Mouse (Mus musculus) myocyte (in vitro differentiated cells): ENCODE measurements around the gene Ipo11. TPM values are rescaled to one million over a fixed set of nuclear protein-coding genes. Genes with fewer than 3 reads are reported as not detected.

ENCODE experiments used
- H3K27me3 ChIP-seq: one replicate; pipeline ENCODE4 v1.6.1; 2011; ENCODE audit not compliant: control insufficient read depth, insufficient read depth, insufficient read length
- H3K36me3 ChIP-seq: one replicate; pipeline ENCODE4 v1.6.1; 2011; ENCODE audit not compliant: control insufficient read depth, insufficient read depth
- H3K4me2 ChIP-seq: one replicate; pipeline ENCODE4 v1.6.1; 2011; ENCODE audit warnings: low read depth, control low read depth
- H3K4me3 ChIP-seq: one replicate; pipeline ENCODE4 v1.5.1; 2011; ENCODE audit warnings: mild to moderate bottlenecking, control low read depth, moderate library complexity
- H3K79me2 ChIP-seq: one replicate; pipeline ENCODE4 v1.6.1; 2011; ENCODE audit not compliant: control insufficient read depth, insufficient read depth
- H3ac ChIP-seq: one replicate; pipeline ENCODE4 v1.6.1; 2011; ENCODE audit not compliant: control insufficient read depth, insufficient read length
- CEBPB ChIP-seq: IDR thresholded peaks from 2 replicates; pipeline ENCODE4 v1.6.1; 2011; ENCODE audit warnings: mild to moderate bottlenecking, moderate library complexity; ENCODE audit not compliant: poor library complexity, insufficient read depth, severe bottlenecking
- E2F4 ChIP-seq: IDR thresholded peaks from one replicate; pipeline ENCODE4 v1.6.1; 2011; ENCODE audit warnings: mild to moderate bottlenecking, control low read depth, moderate library complexity; ENCODE audit not compliant: insufficient read depth
- MAX ChIP-seq: IDR thresholded peaks from one replicate; pipeline ENCODE4 v1.6.1; 2011; ENCODE audit warnings: low read depth, mild to moderate bottlenecking, control low read depth
- MYOD1 ChIP-seq, 3 experiments: IDR thresholded peaks; one replicate each; pipeline ENCODE4 v1.6.1; 2011; ENCODE audit warnings: control low read depth in 2 of 3, low read depth in 2 of 3, mild to moderate bottlenecking in 2 of 3, moderate library complexity in 1 of 3; ENCODE audit not compliant: insufficient read length in 2 of 3, control insufficient read depth in 1 of 3
- MYOG ChIP-seq, 3 experiments: IDR thresholded peaks; one replicate each; pipeline ENCODE4 v1.6.1; 2011; ENCODE audit warnings: control low read depth in 2 of 3, low read depth in 2 of 3, mild to moderate bottlenecking in 2 of 3; ENCODE audit not compliant: insufficient read length in 2 of 3, control insufficient read depth in 1 of 3, insufficient read depth in 1 of 3
- POLR2A ChIP-seq: IDR thresholded peaks from one replicate; pipeline ENCODE4 v1.6.1; 2011; ENCODE audit warnings: low read depth, mild to moderate bottlenecking, control low read depth, moderate library complexity; ENCODE audit not compliant: insufficient read length
- POLR2AphosphoS2 ChIP-seq: IDR thresholded peaks from one replicate; pipeline ENCODE4 v1.6.1; 2011; ENCODE audit warnings: low read depth, control low read depth; ENCODE audit not compliant: insufficient read length
- REST ChIP-seq: IDR thresholded peaks from one replicate; pipeline ENCODE4 v1.6.1; 2011; ENCODE audit warnings: mild to moderate bottlenecking, control low read depth, moderate library complexity; ENCODE audit not compliant: insufficient read depth, insufficient read length
- SRF ChIP-seq: IDR thresholded peaks from one replicate; pipeline ENCODE4 v1.6.1; 2011; ENCODE audit warnings: low read depth; ENCODE audit not compliant: control insufficient read depth, insufficient read length
- TCF12 ChIP-seq: IDR thresholded peaks from one replicate; pipeline ENCODE4 v1.6.1; 2011; ENCODE audit warnings: mild to moderate bottlenecking, control low read depth; ENCODE audit not compliant: poor library complexity, insufficient read depth, severe bottlenecking
- TCF3 ChIP-seq: IDR thresholded peaks from one replicate; pipeline ENCODE4 v1.6.1; 2011; ENCODE audit warnings: low read depth, control low read depth; ENCODE audit not compliant: insufficient read length
- USF1 ChIP-seq: IDR thresholded peaks from one replicate; pipeline ENCODE4 v1.6.1; 2011; ENCODE audit warnings: low read depth, mild to moderate bottlenecking, control low read depth, moderate library complexity
- polyA plus RNA-seq: library from polyadenylated mRNA; unstranded; fragments of >200 nt; fragmentation: generic; extraction: Trizol; gene quantifications from one replicate; pipeline ENCODE4 v1.2.1, GENCODE M21; 2012; ENCODE audit warnings: missing spikeins

The Ipo11 gene
- polyA plus RNA-seq, 1 experiment: 10.4 TPM

DNA sequence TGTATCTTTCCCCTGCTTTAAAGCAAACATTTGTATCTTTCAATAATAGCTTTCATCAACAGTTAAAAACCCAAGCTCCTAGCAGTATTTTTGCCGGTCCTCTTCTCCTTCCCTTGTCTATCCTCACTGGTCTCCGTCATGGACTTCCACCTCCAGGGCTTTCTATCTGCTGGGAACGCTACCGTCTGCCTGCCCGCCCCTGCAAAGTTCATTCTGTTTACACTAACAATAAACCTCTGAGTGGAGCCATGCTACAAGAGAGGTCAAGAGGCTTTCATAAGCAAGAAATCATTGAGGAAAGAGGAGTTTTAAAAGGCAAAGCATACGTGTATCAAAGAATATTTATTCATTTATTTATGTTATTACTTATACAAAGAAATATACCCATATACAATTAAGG is 106.7 kb downstream of the Ipo11 start:
- no peak overlapping the region for H3ac ChIP-seq
- no peaks in the 10 kb centered on the region for H3K36me3 ChIP-seq
- TF ChIP-seq MAX (no peak), USF1 (no peak), REST (no peak), TCF3 (no peak), SRF (no peak), MYOD1 (IDR thresholded peaks at IDR 0.05; ENCODE audit: control insufficient read depth in 1 of 3, insufficient read length in 2 of 3, low read depth in 2 of 3) (no peak), POLR2AphosphoS2 (no peak), CEBPB (no peak), E2F4 (no peak), TCF12 (no peak)
- no peaks in the 10 kb centered on the region for H3K27me3 ChIP-seq
- no peaks in the 10 kb centered on the region for H3K79me2 ChIP-seq
- no peak overlapping the region for H3K4me2 ChIP-seq
- H3K4me3 ChIP-seq: no peak overlapping the region

DNA sequence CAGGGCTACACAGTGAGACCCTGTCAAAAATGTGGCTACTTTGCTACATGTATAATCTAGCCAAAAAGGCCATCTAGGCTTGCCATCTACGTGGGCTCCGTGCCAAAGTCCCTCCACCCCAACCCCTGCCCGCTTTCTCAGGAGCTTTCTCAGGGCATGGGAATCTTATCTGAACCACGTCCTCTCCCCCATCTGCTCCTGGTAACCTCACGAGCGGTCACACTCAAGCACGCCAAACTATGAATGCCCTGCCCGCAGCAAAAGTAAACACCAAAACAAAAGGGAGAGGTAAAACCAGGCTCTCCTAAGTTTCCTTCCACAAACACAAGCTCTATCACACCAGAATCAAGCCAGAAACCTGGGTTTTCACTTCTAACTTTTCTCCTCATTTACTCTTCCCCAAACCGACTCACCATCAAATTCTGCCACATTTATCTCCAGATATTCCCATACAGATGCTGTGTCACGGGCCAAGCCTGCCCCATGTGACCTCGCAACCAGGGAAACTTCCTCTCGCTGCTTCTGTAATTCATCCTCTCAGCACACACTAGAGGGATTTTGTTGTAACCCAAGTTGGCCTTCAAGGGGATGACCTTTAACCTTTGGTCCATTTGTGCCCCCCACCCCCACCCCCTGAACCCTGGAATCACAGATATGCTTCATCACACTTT is 107.3 kb downstream of the Ipo11 start:
- no peak overlapping the region for H3K4me3 ChIP-seq
- TF ChIP-seq POLR2AphosphoS2 (no peak), TCF12 (no peak), E2F4 (no peak), MYOG (IDR thresholded peaks at IDR 0.05; ENCODE audit: control insufficient read depth in 1 of 3, insufficient read depth in 1 of 3, insufficient read length in 2 of 3, low read depth in 2 of 3) (no peak), TCF3 (no peak), POLR2A (no peak), SRF (no peak), CEBPB (no peak), USF1 (no peak), MYOD1 (IDR thresholded peaks at IDR 0.05; ENCODE audit: control insufficient read depth in 1 of 3, insufficient read length in 2 of 3, low read depth in 2 of 3) (no peak), REST (no peak), MAX (no peak)
- no peaks in the 10 kb centered on the region for H3K36me3 ChIP-seq
- no peaks in the 10 kb centered on the region for H3K27me3 ChIP-seq
- H3ac ChIP-seq: no peak overlapping the region
- H3K4me2 ChIP-seq: no peak overlapping the region
- H3K79me2 ChIP-seq: no peaks in the 10 kb centered on the region

DNA sequence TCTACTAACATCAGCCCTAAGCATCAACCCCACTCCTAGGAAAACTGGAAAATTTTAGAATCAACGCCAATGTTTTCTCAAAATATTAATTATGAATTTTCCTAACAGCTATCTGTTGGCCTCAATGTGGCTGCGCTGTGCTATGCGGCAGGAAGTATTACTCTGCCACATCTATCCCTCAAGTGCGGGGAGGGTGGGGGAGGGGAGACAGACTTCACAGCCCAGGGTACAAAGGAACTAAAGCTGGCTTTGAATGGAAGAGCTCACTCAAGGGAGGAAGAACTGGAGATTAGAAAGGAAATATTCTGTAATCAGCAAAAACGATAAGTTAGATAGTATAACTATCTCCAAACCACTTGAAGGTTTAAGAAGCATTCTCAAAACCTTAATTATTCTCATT is 111.1 kb downstream of the Ipo11 start:
- Histone ChIP-seq H3K4me3 (no peak overlapping the region), H3K27me3 (no peaks in the 10 kb centered on the region), H3K79me2 (no peaks in the 10 kb centered on the region), H3K4me2 (no peak overlapping the region), H3ac (no peak overlapping the region), H3K36me3 (peaks cover 6% of the 10 kb centered on the region)
- no peak for TF ChIP-seq CEBPB
- TF ChIP-seq MYOD1 (IDR thresholded peaks at IDR 0.05; ENCODE audit: control insufficient read depth in 1 of 3, insufficient read length in 2 of 3, low read depth in 2 of 3): no peak
- no peak for TF ChIP-seq MYOG (IDR thresholded peaks at IDR 0.05; ENCODE audit: control insufficient read depth in 1 of 3, insufficient read depth in 1 of 3, insufficient read length in 2 of 3, low read depth in 2 of 3)
- TF ChIP-seq MAX: no peak
- no peak for TF ChIP-seq REST
- TF ChIP-seq TCF12: no peak
- TF ChIP-seq USF1: no peak
- no peak for TF ChIP-seq POLR2AphosphoS2
- TF ChIP-seq SRF: no peak
- TF ChIP-seq POLR2A: no peak
- no peak for TF ChIP-seq TCF3
- TF ChIP-seq E2F4: no peak

DNA sequence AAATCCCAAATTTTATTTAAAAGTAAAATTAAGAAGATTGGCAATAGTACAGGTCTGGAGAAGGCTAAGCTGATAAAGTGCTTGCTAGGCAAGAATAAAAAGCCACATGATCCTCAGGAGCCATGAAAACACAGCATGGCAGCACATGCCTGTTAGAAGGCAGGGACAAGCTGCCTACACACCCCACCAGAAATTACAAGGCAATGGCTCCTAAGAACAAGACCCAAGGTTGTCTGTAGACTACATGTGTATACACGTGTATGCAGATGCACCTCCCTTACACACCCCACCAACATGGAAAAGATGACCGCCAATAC is 112.9 kb downstream of the Ipo11 start:
- Histone ChIP-seq H3K4me2 (no peak overlapping the region), H3K4me3 (no peak overlapping the region), H3ac (no peak overlapping the region), H3K79me2 (no peaks in the 10 kb centered on the region), H3K36me3 (peaks cover 6% of the 10 kb centered on the region), H3K27me3 (no peaks in the 10 kb centered on the region)
- no peak for TF ChIP-seq REST
- TF ChIP-seq TCF12: no peak
- TF ChIP-seq MYOG (IDR thresholded peaks at IDR 0.05; ENCODE audit: control insufficient read depth in 1 of 3, insufficient read depth in 1 of 3, insufficient read length in 2 of 3, low read depth in 2 of 3): no peak
- no peak for TF ChIP-seq POLR2A
- no peak for TF ChIP-seq MAX
- TF ChIP-seq CEBPB: no peak
- no peak for TF ChIP-seq USF1
- TF ChIP-seq POLR2AphosphoS2: no peak
- TF ChIP-seq MYOD1 (IDR thresholded peaks at IDR 0.05; ENCODE audit: control insufficient read depth in 1 of 3, insufficient read length in 2 of 3, low read depth in 2 of 3): no peak
